Mouse (Mus musculus) liver, postnatal 0 days (tissue): ENCODE data around the gene Add3. TPM values are rescaled to one million over a fixed set of nuclear protein-coding genes. Genes with fewer than 3 reads are reported as not detected.
A peak's percentile ranks its signal among the peaks of the same experiment; 100 is the strongest.

Experiments used
- ATAC-seq: fragments of 200-750 bp; cut with Nextera tagmentation; 2 replicates; pipeline ENCODE4 v1.8.0; 2017; ENCODE audit warnings: mild to moderate bottlenecking, moderate library complexity
- DNase-seq: peaks from one replicate; pipeline ENCODE4 v3.0.0-alpha.2; 2016
- H3K27ac ChIP-seq: fragments of 300-500 bp; sonication (generic); 2 replicates; pipeline ENCODE4 v1.5.1; 2014; ENCODE audit warnings: antibody characterized with exemption, moderate library complexity, mild to moderate bottlenecking, low read depth
- H3K27me3 ChIP-seq: fragments of 300-500 bp; sonication (generic); 2 replicates; pipeline ENCODE4 v1.6.1; 2014; ENCODE audit warnings: low read length, control low read depth, mixed read lengths; ENCODE audit not compliant: insufficient read depth
- H3K36me3 ChIP-seq: fragments of 300-500 bp; sonication (generic); replicated peaks from 2 replicates; pipeline ENCODE4 v1.6.1; 2014; ENCODE audit warnings: mild to moderate bottlenecking, control low read depth, low read length, moderate library complexity, mixed read lengths; ENCODE audit not compliant: insufficient read depth
- H3K4me1 ChIP-seq: fragments of 300-500 bp; sonication (generic); 2 replicates; pipeline ENCODE4 v1.6.1; 2014; ENCODE audit warnings: antibody characterized with exemption, mild to moderate bottlenecking, control low read depth; ENCODE audit not compliant: insufficient read depth
- H3K4me2 ChIP-seq: fragments of 300-500 bp; sonication (generic); 2 replicates; pipeline ENCODE4 v1.6.1; 2014; ENCODE audit warnings: low read depth, mild to moderate bottlenecking, low read length, moderate library complexity, mixed read lengths
- H3K4me3 ChIP-seq: fragments of 300-500 bp; sonication (generic); 2 replicates; pipeline ENCODE4 v1.5.1; 2014; ENCODE audit warnings: low read depth, low read length
- H3K9ac ChIP-seq: fragments of 300-500 bp; sonication (generic); replicated peaks from 2 replicates; pipeline ENCODE4 v1.6.1; 2014; ENCODE audit warnings: mild to moderate bottlenecking, moderate library complexity
- H3K9me3 ChIP-seq: fragments of 300-500 bp; sonication (generic); 2 replicates; pipeline ENCODE4 v1.6.1; 2016; ENCODE audit warnings: mild to moderate bottlenecking, control low read depth, low read length, mixed read lengths
- CTCF ChIP-seq: sonication (generic); IDR thresholded peaks from 2 replicates; pipeline ENCODE4 v1.5.1; 2016; ENCODE audit warnings: antibody characterized with exemption, low read depth
- EP300 ChIP-seq: IDR thresholded peaks from 2 replicates; pipeline ENCODE4 v1.6.1; 2016; ENCODE audit warnings: antibody characterized with exemption, low read depth, mild to moderate bottlenecking
- WGBS: fragments of 180-500 bp; shearing (Covaris S2); extraction: QIAGEN DNeasy Blood & Tissue Kit; methylation state at CpG from one replicate; pipeline ENCODE4 v1.1.7; 2014; ENCODE audit not compliant: insufficient replicate concordance; 5-methylcytosine and 5-hydroxymethylcytosine counted together
- polyA plus RNA-seq: library from polyadenylated mRNA; unstranded; fragments of >200 nt; fragmentation: Nextera tagmentation; extraction: Ambion mirVana; gene quantifications from 2 replicates; pipeline ENCODE4 v1.2.1, GENCODE M21; 2015

The Add3 gene
- polyA plus RNA-seq, 1 experiment from 2014 or later: 21.4 TPM

GRCm38 (mm10) chr19:53175550-53175949 is 35.3 kb downstream of the Add3 start:
- TF ChIP-seq CTCF (no peak), EP300 (no peak)
- WGBS: 70% methylated on average over 5 of the region's 5 CpGs
- no peaks in the 10 kb centered on the region for H3K9me3 ChIP-seq

GRCm38 (mm10) chr19:53176518-53176917 is 36.3 kb downstream of the Add3 start:
- ATAC-seq (no peak), DNase-seq (no peak)
- Histone ChIP-seq H3K27ac (no peak overlapping the region), H3K36me3 (no peaks in the 10 kb centered on the region), H3K4me3 (no peak overlapping the region), H3K4me1 (peaks cover 10% of the 10 kb centered on the region), H3K9ac (no peak overlapping the region), H3K9me3 (no peaks in the 10 kb centered on the region), H3K4me2 (no peak overlapping the region), H3K27me3 (no peaks in the 10 kb centered on the region)
- TF ChIP-seq CTCF (no peak), EP300 (no peak)
- WGBS: 82% methylated on average over 4 of the region's 4 CpGs

More at GRCm38 (mm10) chr19:53175550-53175949, 35.3 kb downstream of the Add3 start:
- ATAC-seq (no peak), DNase-seq (no peak)
- H3K4me1 ChIP-seq: peaks cover 8% of the 10 kb centered on the region
- H3K27ac ChIP-seq: no peak overlapping the region
- no peaks in the 10 kb centered on the region for H3K27me3 ChIP-seq
- no peak overlapping the region for H3K4me3 ChIP-seq
- H3K36me3 ChIP-seq: no peaks in the 10 kb centered on the region
- no peak overlapping the region for H3K4me2 ChIP-seq
- no peak overlapping the region for H3K9ac ChIP-seq

- no peak overlapping the region for H3K9ac ChIP-seq
- H3K4me3 ChIP-seq: no peak overlapping the region
- no peaks in the 10 kb centered on the region for H3K36me3 ChIP-seq
- ATAC-seq (no peak), DNase-seq (no peak)
- TF ChIP-seq EP300: no peak
- TF ChIP-seq CTCF: no peak
- no peaks in the 10 kb centered on the region for H3K9me3 ChIP-seq
- H3K27me3 ChIP-seq: no peaks in the 10 kb centered on the region
- no peak overlapping the region for H3K27ac ChIP-seq
- H3K4me1 ChIP-seq: peaks cover 24% of the 10 kb centered on the region
- no peak overlapping the region for H3K4me2 ChIP-seq
- WGBS: 86% methylated on average over 20 of the region's 20 CpGs
These were observed 38.6 kb downstream of the Add3 start for GRCm38 (mm10) chr19:53178611-53179528.

GRCm38 (mm10) chr19:53180168-53180803 is 40.0 kb downstream of the Add3 start:
- TF ChIP-seq CTCF: 0 out of 2 replicates have a peak, but pooled peaks have one; percentile 15
- TF ChIP-seq EP300: no peak
- ATAC-seq (no peak), DNase-seq (no peak)
- H3K4me3 ChIP-seq: no peak overlapping the region
- no peaks in the 10 kb centered on the region for H3K36me3 ChIP-seq
- no peaks in the 10 kb centered on the region for H3K27me3 ChIP-seq
- peak overlapping the region; percentile 3 for H3K27ac ChIP-seq
- H3K4me2 ChIP-seq: no peak overlapping the region
- H3K9ac ChIP-seq: no peak overlapping the region
- no peaks in the 10 kb centered on the region for H3K9me3 ChIP-seq
- WGBS: 54% methylated on average over 12 of the region's 12 CpGs
- peaks cover 38% of the 10 kb centered on the region for H3K4me1 ChIP-seq

- H3K27me3 ChIP-seq: no peaks in the 10 kb centered on the region
- H3K27ac ChIP-seq: peak overlapping the region; percentile 3
- no peak overlapping the region for H3K4me2 ChIP-seq
- no peak for TF ChIP-seq CTCF
- TF ChIP-seq EP300: no peak
- ATAC-seq (no peak), DNase-seq (peak; percentile 30)
- peaks cover 43% of the 10 kb centered on the region for H3K4me1 ChIP-seq
- 66% methylated on average over 19 of the region's 19 CpGs for whole genome bisulfite sequencing
- H3K4me3 ChIP-seq: no peak overlapping the region
- H3K9ac ChIP-seq: no peak overlapping the region
- no peaks in the 10 kb centered on the region for H3K36me3 ChIP-seq
- H3K9me3 ChIP-seq: no peaks in the 10 kb centered on the region
These were observed 41.0 kb downstream of the Add3 start for GRCm38 (mm10) chr19:53181003-53181861.
